Mouse (Mus musculus): ENCODE results near the gene Arhgap35.
A peak's percentile ranks its signal among the peaks of the same experiment; 100 is the strongest.

The Arhgap35 gene

DNA sequence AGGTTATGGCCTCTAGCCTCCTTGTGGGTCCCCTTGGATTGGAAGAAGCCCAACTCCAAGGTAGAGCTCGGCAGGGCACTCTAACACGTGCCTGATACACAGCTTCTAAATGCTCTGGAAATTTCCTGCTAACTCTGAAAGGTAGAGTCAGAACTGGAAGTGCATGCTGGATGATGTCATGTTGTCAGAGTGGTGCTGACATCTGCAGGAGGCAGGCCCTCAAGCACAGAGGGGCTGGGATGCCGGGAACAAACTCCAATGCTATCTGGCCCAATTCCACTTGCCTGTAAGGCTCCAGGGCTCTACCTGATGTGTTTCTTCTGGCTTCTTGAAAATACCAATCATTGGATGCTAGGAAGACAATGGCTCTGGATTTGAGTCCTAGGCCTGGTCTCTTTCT lies 89.3 kb downstream of the Arhgap35 start:
- DNase-seq (ENCODE audit: low spot score in 2 of 2): no peak

DNA sequence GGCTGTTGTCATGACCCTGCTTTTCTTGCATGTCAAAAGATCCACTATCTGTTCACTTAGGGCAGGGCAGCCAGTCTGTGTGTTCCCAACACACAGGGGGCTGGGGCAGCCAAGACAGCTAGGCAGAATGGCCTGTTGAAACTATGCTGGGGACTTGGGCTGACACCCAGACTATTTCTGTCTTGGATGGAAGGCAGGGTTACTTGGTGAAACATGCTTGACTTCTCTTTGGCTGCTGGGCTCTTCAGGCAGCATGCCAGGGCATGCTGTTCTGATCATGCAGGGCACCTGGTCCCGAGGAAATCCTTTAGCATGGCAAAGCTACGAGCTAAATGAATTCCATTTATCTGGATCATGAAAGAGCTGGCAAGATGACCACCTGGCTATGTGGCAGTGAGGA lies 90.5 kb downstream of the Arhgap35 start:
- no peak for DNase-seq (ENCODE audit: low spot score in 2 of 2)

DNA sequence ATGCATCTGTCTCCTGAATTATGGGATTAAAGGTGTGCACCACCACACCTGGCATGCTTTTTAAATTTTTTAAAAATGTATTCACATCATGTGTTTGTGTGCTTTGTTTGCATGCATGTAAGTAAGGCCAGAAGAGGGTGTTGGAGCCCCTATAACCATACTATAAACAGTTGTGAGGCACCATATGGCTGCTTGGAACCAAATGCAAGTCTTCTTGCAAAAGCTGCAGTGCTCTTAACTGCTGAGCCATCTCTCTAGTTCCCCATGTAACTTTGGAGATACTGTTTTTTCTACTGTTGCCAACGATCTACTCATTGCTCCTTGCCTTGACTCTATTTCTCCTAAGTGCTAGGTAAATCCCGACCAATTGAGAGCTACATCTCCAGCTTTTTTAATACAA lies 95.5 kb downstream of the Arhgap35 start:
- no peak for DNase-seq (ENCODE audit: low spot score in 2 of 2)

DNA sequence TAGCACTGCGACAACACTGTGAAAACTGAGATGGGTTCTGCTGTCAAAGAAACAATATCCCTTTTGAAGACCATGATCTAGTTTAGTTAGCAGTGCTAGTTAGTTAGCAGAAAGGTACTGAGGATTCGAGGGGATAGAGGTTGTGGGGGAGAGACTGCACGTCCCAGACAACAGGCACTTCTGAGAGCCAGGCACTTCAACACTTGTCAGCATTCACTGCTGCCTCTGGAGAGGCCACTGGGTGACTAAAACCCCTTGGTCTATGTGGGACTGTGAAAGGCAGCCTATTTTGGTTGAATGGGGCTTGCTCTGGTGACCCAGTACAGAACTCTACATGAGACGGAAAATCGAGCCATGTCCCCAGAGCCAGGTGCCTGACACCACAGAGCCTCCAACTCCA lies 97.6 kb downstream of the Arhgap35 start:
- DNase-seq (ENCODE audit: low spot score in 2 of 2): no peak

DNA sequence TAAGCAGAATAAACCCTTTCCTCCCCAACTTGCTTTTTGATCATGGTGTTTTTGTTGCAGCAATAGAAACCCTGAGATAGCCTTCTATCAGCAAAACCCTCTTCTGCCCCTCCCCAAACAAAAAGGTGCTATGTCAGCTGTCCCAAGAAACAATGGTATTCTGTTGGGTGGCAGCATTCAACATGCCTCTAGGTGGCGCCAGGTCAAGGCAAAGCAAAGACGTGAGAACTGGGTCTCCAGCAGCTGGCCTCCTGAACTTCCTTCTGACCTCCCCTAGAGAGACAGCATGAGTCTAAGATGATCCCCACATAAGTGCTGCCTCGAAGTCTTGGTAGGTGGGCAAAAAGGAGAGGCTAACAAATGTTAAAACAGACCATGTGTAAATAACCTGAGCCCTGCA lies 107.5 kb downstream of the Arhgap35 start:
- DNase-seq (ENCODE audit: low spot score in 2 of 2): no peak

GRCm38 (mm10) chr7:16505226-16505593 lies 109.6 kb downstream of the Arhgap35 start:
- DNase-seq (ENCODE audit: low spot score in 2 of 2): no peak

DNA sequence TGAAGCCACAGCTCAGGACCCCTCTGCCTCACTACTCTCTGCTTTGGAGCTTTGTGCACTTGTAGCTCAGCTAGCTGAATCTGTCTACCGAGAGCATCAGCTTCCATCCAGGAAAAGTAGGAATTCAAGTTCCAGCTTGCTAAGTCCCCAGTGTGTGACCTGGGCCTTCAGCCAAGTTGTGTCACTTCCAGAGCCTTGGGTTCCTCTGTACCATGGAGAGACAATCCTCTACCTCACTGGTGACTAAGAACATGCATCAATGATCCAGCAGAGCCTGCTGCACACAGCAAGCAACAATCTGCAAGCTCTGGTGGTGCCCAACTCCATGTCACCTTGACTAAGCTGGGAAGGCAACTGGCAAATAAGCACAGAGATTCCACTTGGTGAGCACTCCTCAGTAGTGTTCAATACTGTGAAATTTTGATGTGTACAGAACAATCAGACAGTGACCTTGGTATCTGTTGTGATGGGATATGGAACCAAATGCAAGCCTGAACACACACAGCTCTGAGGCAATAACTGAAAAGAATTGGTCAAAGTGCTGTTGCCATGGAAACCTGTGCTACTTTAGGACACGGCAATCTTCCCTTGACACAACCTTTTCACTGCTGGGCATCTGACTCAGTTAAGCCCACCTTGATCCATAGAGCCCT lies 110.1 kb downstream of the Arhgap35 start:
- no peak for DNase-seq (ENCODE audit: low spot score in 2 of 2)

- DNase-seq (ENCODE audit: low spot score in 2 of 2): no peak
Observed at GRCm38 (mm10) chr7:16501571-16501970, 113.2 kb downstream of the Arhgap35 start.

DNA sequence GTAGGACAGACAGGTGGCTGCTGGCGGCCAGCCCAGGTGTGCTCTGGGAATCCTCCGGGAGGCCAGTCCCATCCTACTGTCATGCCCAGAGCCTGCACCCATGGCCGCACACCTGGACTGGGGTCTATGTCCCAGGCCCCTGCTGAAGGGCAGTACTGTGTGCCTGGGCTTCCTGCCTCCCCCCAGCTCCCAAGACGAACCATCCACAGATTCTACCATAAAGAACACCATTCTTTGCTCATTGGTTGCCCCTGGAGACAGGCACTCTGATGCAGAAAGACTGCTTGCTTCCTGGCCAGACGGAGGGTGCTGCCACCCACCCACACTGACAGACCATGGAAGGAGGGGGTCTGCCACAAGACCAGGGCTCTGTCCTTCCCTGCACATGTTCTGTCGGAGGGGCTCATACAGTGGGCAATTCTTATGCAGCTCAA lies 115.1 kb downstream of the Arhgap35 start:
- peak; percentile 44 to 63 for DNase-seq (ENCODE audit: low spot score in 2 of 2)

DNA sequence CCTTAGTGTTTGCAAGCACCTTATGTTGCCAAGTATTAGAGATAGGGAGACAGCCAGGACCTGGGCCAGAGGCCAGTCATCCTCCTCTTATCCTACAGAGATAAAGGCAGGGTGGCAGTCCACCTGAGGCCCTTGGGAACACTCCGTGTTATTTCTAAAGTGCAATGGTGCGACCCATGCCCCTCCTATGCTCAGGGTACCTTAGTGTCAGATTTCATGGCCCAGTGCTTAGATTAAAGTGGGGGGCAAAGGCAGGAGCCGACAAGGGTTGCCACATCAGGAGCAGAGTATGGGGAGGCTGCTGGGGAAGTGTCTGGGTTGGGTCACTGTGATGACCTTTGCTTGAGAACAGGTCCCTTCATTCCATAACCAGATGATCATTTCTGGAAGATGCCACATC lies 118.5 kb downstream of the Arhgap35 start:
- no peak for DNase-seq (ENCODE audit: low spot score in 2 of 2)

DNA sequence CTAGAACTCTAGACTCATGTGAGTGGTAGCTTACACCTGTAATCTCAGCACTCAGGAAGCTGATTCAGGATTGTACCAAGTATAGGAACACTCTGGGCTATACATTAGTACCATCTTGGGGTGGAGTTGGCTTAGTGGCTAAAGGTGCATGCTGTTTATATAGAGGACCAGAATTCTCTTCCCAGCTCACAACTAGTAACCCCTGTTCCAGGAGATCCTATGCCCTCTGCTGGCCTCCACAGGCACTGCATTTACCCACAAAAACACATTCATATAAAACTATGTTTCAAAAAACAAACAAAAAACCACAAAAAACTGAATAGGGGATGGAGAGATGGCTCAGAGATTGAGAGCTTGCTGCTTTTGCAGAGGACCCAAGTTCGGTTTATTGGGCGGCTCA lies 121.4 kb downstream of the Arhgap35 start:
- DNase-seq (ENCODE audit: low spot score in 2 of 2): no peak

GRCm38 (mm10) chr7:16492211-16492610 lies 122.6 kb downstream of the Arhgap35 start:
- no peak for DNase-seq (ENCODE audit: low spot score in 2 of 2)

- DNase-seq (ENCODE audit: low spot score in 2 of 2): peak in 1 of 2 experiments; percentile 50
Observed at GRCm38 (mm10) chr7:16491759-16492158, 123.0 kb downstream of the Arhgap35 start.

DNA sequence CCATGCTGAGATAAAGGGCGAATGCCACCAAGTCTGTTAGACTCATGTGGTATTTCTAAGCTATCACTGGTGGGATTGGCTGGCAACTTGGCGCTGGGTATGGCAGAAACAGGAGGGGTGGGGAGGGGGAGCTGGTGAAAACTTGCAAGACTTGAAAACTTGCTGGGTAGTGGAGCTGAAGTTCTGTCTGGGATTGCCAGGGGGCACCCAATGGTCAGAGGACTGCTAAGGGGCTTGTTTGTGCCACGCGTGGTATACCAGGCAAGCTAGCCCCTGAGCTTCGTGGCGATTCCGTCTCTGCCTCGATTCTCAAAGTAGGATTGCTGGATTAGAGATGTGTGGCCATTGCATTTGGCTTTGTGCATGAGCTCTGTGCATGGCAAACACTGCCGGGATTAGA lies 124.8 kb downstream of the Arhgap35 start:
- no peak for DNase-seq (ENCODE audit: low spot score in 2 of 2)

DNA sequence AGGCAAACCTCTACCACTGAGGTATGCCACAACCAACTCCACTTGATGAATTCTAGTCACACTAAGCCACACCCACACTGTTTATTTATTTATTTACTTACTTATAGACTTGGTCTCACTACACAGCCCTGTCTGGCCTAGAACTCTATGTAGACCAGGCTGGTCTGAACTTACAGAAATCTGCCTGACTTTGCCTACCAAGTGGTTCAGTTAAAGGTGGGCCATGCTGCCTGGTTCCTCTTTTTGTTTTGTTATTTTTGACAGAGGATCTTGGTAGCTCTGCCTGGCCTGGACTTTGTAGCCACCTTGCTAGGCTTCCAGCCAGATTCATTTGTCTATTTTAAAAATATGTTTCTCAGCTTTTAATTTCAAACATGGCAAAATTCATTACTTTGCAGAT lies 126.0 kb downstream of the Arhgap35 start:
- DNase-seq (ENCODE audit: low spot score in 2 of 2): no peak

DNA sequence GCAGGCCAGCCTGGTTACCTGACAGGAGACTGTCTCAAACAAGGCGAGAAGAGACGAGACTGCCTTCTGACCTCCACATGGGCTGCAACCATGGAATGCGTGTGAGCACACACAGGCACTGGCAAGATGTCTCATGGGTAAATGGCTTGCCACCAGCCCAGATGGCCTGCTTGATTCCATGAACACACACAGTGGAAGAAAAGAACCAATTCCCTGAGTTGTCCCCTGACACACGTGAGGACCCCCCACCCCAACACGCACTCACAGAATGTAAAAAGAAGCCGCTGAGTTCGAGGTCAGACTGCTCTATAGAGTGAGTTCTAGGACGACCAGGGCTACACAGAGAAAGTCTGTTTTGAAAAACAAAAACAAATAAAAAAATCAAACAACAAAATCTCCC lies 137.2 kb downstream of the Arhgap35 start, which contains the start of gene Npas1:
TSS of gene Npas1 (minus strand) at position 101 of the 400 bp plus-strand sequence.
- no peak for DNase-seq (ENCODE audit: low spot score in 2 of 2)

GRCm38 (mm10) chr7:16476600-16476989 lies 138.2 kb downstream of the Arhgap35 start:
- DNase-seq (ENCODE audit: low spot score in 2 of 2): no peak

DNA sequence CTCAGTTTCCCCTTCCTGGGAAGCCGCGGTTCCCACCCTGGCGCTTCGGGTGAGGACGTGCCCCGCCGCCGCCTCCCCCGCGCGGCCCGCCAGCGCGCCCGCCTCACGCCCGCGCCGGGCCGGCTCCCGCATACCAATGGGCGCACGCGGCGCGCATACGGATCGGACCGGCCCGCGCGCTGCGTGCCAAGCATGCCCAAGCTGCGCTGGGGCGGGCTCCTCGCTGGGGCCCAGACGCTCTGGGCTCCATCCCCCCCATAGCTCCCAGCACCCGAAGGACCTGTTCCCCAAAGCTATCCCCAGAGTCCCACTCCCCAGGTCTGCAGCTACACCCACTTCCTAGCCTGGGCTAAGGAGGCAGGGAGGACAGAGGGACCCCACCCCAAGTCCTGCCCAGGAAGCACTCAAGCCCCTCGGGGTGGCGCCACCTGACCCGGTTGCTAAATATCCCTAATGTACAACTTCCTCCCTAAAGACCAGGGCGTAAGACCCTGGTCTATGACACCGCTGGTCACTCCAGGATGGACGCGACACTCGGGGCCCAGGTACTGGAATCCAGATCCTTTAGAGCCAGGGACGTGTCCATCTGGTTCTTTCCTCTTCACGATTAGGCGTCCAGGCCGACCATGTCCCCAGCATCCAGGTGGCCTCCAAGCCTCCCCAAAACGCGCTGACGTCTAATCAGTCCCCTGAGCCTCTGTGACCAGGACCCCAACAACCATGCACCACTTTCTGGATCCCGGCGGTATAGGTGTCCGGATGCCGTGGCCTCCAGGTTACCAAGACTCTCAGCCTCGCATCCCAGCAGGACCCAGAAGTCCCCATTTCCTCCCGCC lies 138.8 kb downstream of the Arhgap35 start:
- no peak for DNase-seq (ENCODE audit: low spot score in 2 of 2)

GRCm38 (mm10) chr7:16475321-16475720 lies 139.5 kb downstream of the Arhgap35 start:
- no peak for DNase-seq (ENCODE audit: low spot score in 2 of 2)

GRCm38 (mm10) chr7:16474445-16474844 lies 140.3 kb downstream of the Arhgap35 start:
- no peak for DNase-seq (ENCODE audit: low spot score in 2 of 2)

- no peak for DNase-seq (ENCODE audit: low spot score in 2 of 2)
Observed at GRCm38 (mm10) chr7:16473847-16474246, 140.9 kb downstream of the Arhgap35 start.

DNA sequence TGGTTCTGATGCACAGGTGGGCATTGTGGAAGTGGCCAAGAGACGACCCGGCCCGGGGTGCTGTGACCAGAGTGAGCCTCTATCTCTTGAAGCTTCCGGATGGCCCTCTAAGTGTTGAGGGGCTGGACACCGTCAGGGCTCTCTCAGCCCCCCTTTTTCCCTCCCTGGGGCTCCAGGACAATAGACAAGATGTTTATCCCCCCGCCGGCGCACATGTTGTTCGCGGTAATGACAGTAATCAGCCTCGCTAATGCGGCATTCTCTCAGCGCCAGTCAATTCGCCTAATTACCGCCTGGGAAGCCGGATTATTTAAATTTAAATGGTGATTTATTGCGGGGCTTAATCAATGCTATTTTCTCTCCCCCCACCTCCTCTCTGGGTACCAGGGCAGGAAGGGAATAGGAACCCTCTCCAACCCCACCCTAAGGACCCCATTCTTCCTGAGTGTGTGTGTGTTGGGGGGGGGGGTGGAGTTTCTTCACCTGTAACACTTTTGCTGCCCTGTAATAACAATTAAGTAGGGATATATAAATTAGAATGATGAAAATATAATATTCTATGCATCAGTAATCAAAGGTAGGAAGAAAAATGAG lies 142.6 kb downstream of the Arhgap35 start:
- DNase-seq (ENCODE audit: low spot score in 2 of 2): no peak

DNA sequence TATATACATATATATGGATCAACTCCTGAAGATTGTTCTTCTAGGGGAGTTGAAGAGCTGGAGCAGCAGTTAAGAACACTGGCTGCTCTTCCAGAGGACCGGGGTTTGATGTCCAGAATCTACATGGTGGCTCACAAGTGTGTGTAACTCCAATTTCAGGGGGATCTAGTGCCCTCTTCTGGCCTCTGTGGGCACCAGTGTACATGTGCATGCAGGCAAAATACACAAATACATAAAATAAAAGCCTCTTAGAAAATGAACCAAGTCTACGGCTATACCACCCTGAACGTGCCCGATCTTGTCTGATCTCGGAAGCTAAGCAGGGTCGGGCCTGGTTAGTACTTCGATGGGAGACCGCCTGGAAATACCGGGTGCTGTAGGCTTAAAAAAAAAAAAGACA lies 143.2 kb downstream of the Arhgap35 start:
- no peak for DNase-seq (ENCODE audit: low spot score in 2 of 2)

All from frontal cortex, postnatal 10 days (tissue).